Mouse (Mus musculus): ENCODE results near the gene Frmpd1. TPM values are rescaled to one million over a fixed set of nuclear protein-coding genes. Genes with fewer than 3 reads are reported as not detected.
A peak's percentile ranks its signal among the peaks of the same experiment; 100 is the strongest.

Frmpd1 gene
- total and polyA plus RNA-seq, 3 experiments: 0.23 to 0.47 TPM; not detected in 1

GRCm38 (mm10) chr4:45243211-45243902 lies 58.7 kb downstream of the Frmpd1 start:
- no peak overlapping the region for H3K9ac ChIP-seq (ENCODE audit: control insufficient read depth, low read depth, low read length, poor library complexity, severe bottlenecking)
- no peak overlapping the region for H3K4me3 ChIP-seq (ENCODE audit: control insufficient read depth in 1 of 2, insufficient read depth in 1 of 2, low read depth in 2 of 2, low read length in 2 of 2)
- no peaks in the 10 kb centered on the region for H3K79me2 ChIP-seq (ENCODE audit: control insufficient read depth, insufficient read depth, low read length, poor library complexity)
- peak; percentile 57 for DNase-seq (ENCODE audit: low read depth, low spot score)
- no peaks in the 10 kb centered on the region for H3K36me3 ChIP-seq (ENCODE audit: control insufficient read depth in 1 of 2, insufficient read depth in 2 of 2, low read length in 2 of 2)
- TF ChIP-seq EP300 (IDR thresholded peaks at IDR 0.05; ENCODE audit: low read depth in 1 of 2, low read length in 2 of 2) (0 out of 4 replicates have a peak, but pooled peaks of 1 of the 2 experiments have one; percentile 7), GABPA (IDR thresholded peaks at IDR 0.05; ENCODE audit: low read depth, low read length) (no peak), MAZ (IDR thresholded peaks at IDR 0.05; ENCODE audit: low read depth, low read length) (no peak), GATA1 (IDR thresholded peaks at IDR 0.05; ENCODE audit: low read depth, low read length) (peak; percentile 41; the same call in 1 of the 2 replicates)
- H3K9me3 ChIP-seq (replicated peaks; ENCODE audit: insufficient read depth, low read length): no peaks in the 10 kb centered on the region
- peaks cover 2% of the 10 kb centered on the region in 2 experiments for H3K27me3 ChIP-seq (ENCODE audit: control insufficient read depth in 1 of 2, insufficient read depth in 2 of 2, low read length in 2 of 2)
- peaks cover 0 to 4% of the 10 kb centered on the region in 2 experiments; a peak in 1 of 4 replicates for H3K4me1 ChIP-seq (ENCODE audit: control insufficient read depth in 1 of 2, insufficient read depth in 2 of 2, low read length in 2 of 2)
- no peak overlapping the region for H3K27ac ChIP-seq (ENCODE audit: control insufficient read depth, low read depth, low read length)

GRCm38 (mm10) chr4:45251265-45251664 lies 66.6 kb downstream of the Frmpd1 start:
- Histone ChIP-seq H3K4me1 (ENCODE audit: control insufficient read depth in 1 of 2, insufficient read depth in 2 of 2, low read length in 2 of 2) (no peaks in the 10 kb centered on the region), H3K4me3 (ENCODE audit: control insufficient read depth in 1 of 2, insufficient read depth in 1 of 2, low read depth in 2 of 2, low read length in 2 of 2) (no peak overlapping the region), H3K27me3 (ENCODE audit: control insufficient read depth in 1 of 2, insufficient read depth in 2 of 2, low read length in 2 of 2) (peaks cover 0 to 5% of the 10 kb centered on the region in 2 experiments; a peak in 3 of 4 replicates), H3K9me3 (replicated peaks; ENCODE audit: insufficient read depth, low read length) (no peaks in the 10 kb centered on the region), H3K27ac (ENCODE audit: control insufficient read depth, low read depth, low read length) (no peak overlapping the region), H3K36me3 (ENCODE audit: control insufficient read depth in 1 of 2, insufficient read depth in 2 of 2, low read length in 2 of 2) (no peaks in the 10 kb centered on the region), H3K79me2 (ENCODE audit: control insufficient read depth, insufficient read depth, low read length, poor library complexity) (no peaks in the 10 kb centered on the region), H3K9ac (ENCODE audit: control insufficient read depth, low read depth, low read length, poor library complexity, severe bottlenecking) (no peak overlapping the region)
- TF ChIP-seq TAL1 (IDR thresholded peaks at IDR 0.05; ENCODE audit: low read length): no peak
- no peak for DNase-seq (ENCODE audit: low read depth, low spot score)

GRCm38 (mm10) chr4:45252861-45253262 lies 68.2 kb downstream of the Frmpd1 start:
- H3K79me2 ChIP-seq (ENCODE audit: control insufficient read depth, insufficient read depth, low read length, poor library complexity): no peaks in the 10 kb centered on the region
- no peaks in the 10 kb centered on the region for H3K4me1 ChIP-seq (ENCODE audit: control insufficient read depth in 1 of 2, insufficient read depth in 2 of 2, low read length in 2 of 2)
- no peak overlapping the region for H3K27ac ChIP-seq (ENCODE audit: control insufficient read depth, low read depth, low read length)
- no peak overlapping the region for H3K9ac ChIP-seq (ENCODE audit: control insufficient read depth, low read depth, low read length, poor library complexity, severe bottlenecking)
- peaks cover 6 to 11% of the 10 kb centered on the region in 2 experiments; a peak in 3 of 4 replicates for H3K27me3 ChIP-seq (ENCODE audit: control insufficient read depth in 1 of 2, insufficient read depth in 2 of 2, low read length in 2 of 2)
- no peaks in the 10 kb centered on the region for H3K9me3 ChIP-seq (replicated peaks; ENCODE audit: insufficient read depth, low read length)
- H3K36me3 ChIP-seq (ENCODE audit: control insufficient read depth in 1 of 2, insufficient read depth in 2 of 2, low read length in 2 of 2): no peaks in the 10 kb centered on the region
- no peak for TF ChIP-seq MYC (IDR thresholded peaks at IDR 0.05; ENCODE audit: low read depth, low read length)
- no peak for TF ChIP-seq NELFE (IDR thresholded peaks at IDR 0.05; ENCODE audit: low read depth, low read length)
- no peak for TF ChIP-seq CHD1 (IDR thresholded peaks at IDR 0.05; ENCODE audit: low read depth, low read length)
- no peak for TF ChIP-seq MYB (IDR thresholded peaks at IDR 0.05; ENCODE audit: low read depth, low read length)
- TF ChIP-seq CHD2 (IDR thresholded peaks at IDR 0.05; ENCODE audit: low read length): no peak
- no peak for TF ChIP-seq ZKSCAN1 (IDR thresholded peaks at IDR 0.05; ENCODE audit: low read depth, low read length)
- no peak for TF ChIP-seq MAFK (IDR thresholded peaks at IDR 0.05; ENCODE audit: borderline replicate concordance, low read depth, low read length)
- no peak for TF ChIP-seq CTCF (IDR thresholded peaks at IDR 0.05 in 2 of 3, conservative IDR thresholded peaks at IDR 0.05 in 1 of 3; ENCODE audit: control insufficient read depth in 1 of 3, insufficient read depth in 1 of 3, low read depth in 2 of 3, low read length in 3 of 3, poor library complexity in 1 of 3, severe bottlenecking in 1 of 3)
- no peak for DNase-seq (ENCODE audit: low read depth, low spot score)
- H3K4me3 ChIP-seq (ENCODE audit: control insufficient read depth in 1 of 2, insufficient read depth in 1 of 2, low read depth in 2 of 2, low read length in 2 of 2): no peak overlapping the region

All from MEL (cell line).